Mouse (Mus musculus) forebrain, embryonic 16.5 days (tissue): ENCODE measurements around the gene Apeh. TPM values are rescaled to one million over a fixed set of nuclear protein-coding genes. Genes with fewer than 3 reads are reported as not detected.

Experiments
- ATAC-seq: fragments of 200-750 bp; cut with Nextera tagmentation; 2 replicates; pipeline ENCODE4 v1.8.0; 2017; ENCODE audit warnings: mild to moderate bottlenecking, moderate library complexity
- H3K27ac ChIP-seq: fragments of 300-500 bp; sonication (generic); 2 replicates; pipeline ENCODE4 v1.5.1; 2014; ENCODE audit warnings: low read length, control low read depth
- H3K27me3 ChIP-seq: fragments of 300-500 bp; sonication (generic); replicated peaks from 2 replicates; pipeline ENCODE4 v1.6.1; 2014; ENCODE audit warnings: low read length; ENCODE audit not compliant: control insufficient read depth, insufficient read depth
- H3K36me3 ChIP-seq: fragments of 300-500 bp; sonication (generic); 2 replicates; pipeline ENCODE4 v1.6.1; 2014; ENCODE audit not compliant: control insufficient read depth, insufficient read depth
- H3K4me1 ChIP-seq: fragments of 300-500 bp; sonication (generic); replicated peaks from 2 replicates; pipeline ENCODE4 v1.6.1; 2014; ENCODE audit warnings: low read length; ENCODE audit not compliant: control insufficient read depth, insufficient read depth
- H3K4me2 ChIP-seq: fragments of 300-500 bp; sonication (generic); 2 replicates; pipeline ENCODE4 v1.6.1; 2014; ENCODE audit warnings: mild to moderate bottlenecking, low read length, control low read depth
- H3K4me3 ChIP-seq: fragments of 300-500 bp; sonication (generic); replicated peaks from 2 replicates; pipeline ENCODE4 v1.5.1; 2014; ENCODE audit warnings: mild to moderate bottlenecking, low read length, control low read depth
- H3K9ac ChIP-seq: fragments of 300-500 bp; sonication (generic); replicated peaks from 2 replicates; pipeline ENCODE4 v1.6.1; 2014; ENCODE audit warnings: low read depth, low read length, control low read depth
- H3K9me3 ChIP-seq: fragments of 300-500 bp; sonication (generic); 2 replicates; pipeline ENCODE4 v1.6.1; 2016; ENCODE audit warnings: low read length; ENCODE audit not compliant: control insufficient read depth
- WGBS: fragments of 180-500 bp; shearing (Covaris S2); extraction: QIAGEN DNeasy Blood & Tissue Kit; methylation state at CpG from one replicate; pipeline ENCODE4 v1.1.7; 2014; 5-methylcytosine and 5-hydroxymethylcytosine counted together
- polyA plus RNA-seq: library from polyadenylated mRNA; unstranded; fragments of >200 nt; fragmentation: Nextera tagmentation; extraction: Ambion mirVana; gene quantifications from 2 replicates; pipeline ENCODE4 v1.2.1, GENCODE M21; 2015

Apeh gene
- polyA plus RNA-seq, 1 experiment from 2014 or later, result 46.2 TPM

GRCm38 (mm10) chr9:108121170-108121969, 27.0 kb upstream of the Apeh start:
- H3K36me3 ChIP-seq, result peaks cover 9% of the 10 kb centered on the region; the same call in 1 of the 2 replicates
- 88% methylated on average over 10 of the region's 10 CpGs for WGBS
- H3K4me1 ChIP-seq, result no peaks in the 10 kb centered on the region
- H3K9me3 ChIP-seq, result no peaks in the 10 kb centered on the region
- H3K4me3 ChIP-seq, result no peak overlapping the region
- ATAC-seq, result no peak
- no peak overlapping the region for H3K9ac ChIP-seq
- H3K27me3 ChIP-seq, result no peaks in the 10 kb centered on the region
- H3K27ac ChIP-seq, result no peak overlapping the region
- no peak overlapping the region for H3K4me2 ChIP-seq

- ATAC-seq, result no peak
- H3K36me3 ChIP-seq, result peaks cover 8% of the 10 kb centered on the region; the same call in 1 of the 2 replicates
- H3K9ac ChIP-seq, result no peak overlapping the region
- H3K4me2 ChIP-seq, result no peak overlapping the region
- no peak overlapping the region for H3K4me3 ChIP-seq
- WGBS, result 94% methylated on average over 8 of the region's 8 CpGs
- H3K27me3 ChIP-seq, result no peaks in the 10 kb centered on the region
- H3K4me1 ChIP-seq, result no peaks in the 10 kb centered on the region
- no peak overlapping the region for H3K27ac ChIP-seq
- H3K9me3 ChIP-seq, result no peaks in the 10 kb centered on the region
Observed at GRCm38 (mm10) chr9:108120671-108121070, 26.3 kb upstream of the Apeh start.

GRCm38 (mm10) chr9:108119891-108120411, 25.5 kb upstream of the Apeh start:
- 65% methylated on average over 8 of the region's 11 CpGs for WGBS
- ATAC-seq, result no peak

DNA sequence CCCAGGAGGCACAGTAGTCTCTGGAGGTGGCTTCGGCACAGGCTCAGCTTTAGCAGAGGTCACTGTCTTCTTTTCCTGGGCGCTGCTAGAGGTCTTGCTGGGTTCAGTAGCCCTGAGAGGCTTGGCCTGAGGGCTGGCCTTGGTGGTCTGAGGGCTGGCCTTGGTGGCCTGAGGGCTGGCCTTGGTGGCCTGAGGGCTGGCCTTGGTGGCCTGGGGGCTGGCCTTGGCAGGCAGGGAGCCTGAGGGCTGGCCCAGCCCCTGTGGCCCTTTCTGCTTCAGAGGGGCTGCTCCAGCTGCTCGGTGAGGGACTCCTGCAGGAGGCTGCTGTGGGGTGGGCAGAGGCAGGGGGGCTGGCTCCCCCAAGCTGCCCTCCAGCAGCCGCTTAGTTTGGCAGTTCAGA, 22.7 kb upstream of the Apeh start:
- Histone ChIP-seq H3K9me3 (no peaks in the 10 kb centered on the region), H3K27me3 (no peaks in the 10 kb centered on the region), H3K27ac (no peak overlapping the region), H3K9ac (no peak overlapping the region), H3K4me1 (no peaks in the 10 kb centered on the region), H3K4me3 (no peak overlapping the region), H3K36me3 (peaks cover 25% of the 10 kb centered on the region), H3K4me2 (no peak overlapping the region)
- ATAC-seq, result no peak
- WGBS, result 62% methylated on average over 4 of the region's 4 CpGs

More at GRCm38 (mm10) chr9:108119891-108120411, 25.5 kb upstream of the Apeh start:
- Histone ChIP-seq H3K4me3 (no peak overlapping the region), H3K4me1 (no peaks in the 10 kb centered on the region), H3K27me3 (no peaks in the 10 kb centered on the region), H3K9me3 (no peaks in the 10 kb centered on the region), H3K36me3 (peaks cover 12% of the 10 kb centered on the region; the same call in 1 of the 2 replicates), H3K9ac (no peak overlapping the region), H3K27ac (no peak overlapping the region), H3K4me2 (no peak overlapping the region)

DNA sequence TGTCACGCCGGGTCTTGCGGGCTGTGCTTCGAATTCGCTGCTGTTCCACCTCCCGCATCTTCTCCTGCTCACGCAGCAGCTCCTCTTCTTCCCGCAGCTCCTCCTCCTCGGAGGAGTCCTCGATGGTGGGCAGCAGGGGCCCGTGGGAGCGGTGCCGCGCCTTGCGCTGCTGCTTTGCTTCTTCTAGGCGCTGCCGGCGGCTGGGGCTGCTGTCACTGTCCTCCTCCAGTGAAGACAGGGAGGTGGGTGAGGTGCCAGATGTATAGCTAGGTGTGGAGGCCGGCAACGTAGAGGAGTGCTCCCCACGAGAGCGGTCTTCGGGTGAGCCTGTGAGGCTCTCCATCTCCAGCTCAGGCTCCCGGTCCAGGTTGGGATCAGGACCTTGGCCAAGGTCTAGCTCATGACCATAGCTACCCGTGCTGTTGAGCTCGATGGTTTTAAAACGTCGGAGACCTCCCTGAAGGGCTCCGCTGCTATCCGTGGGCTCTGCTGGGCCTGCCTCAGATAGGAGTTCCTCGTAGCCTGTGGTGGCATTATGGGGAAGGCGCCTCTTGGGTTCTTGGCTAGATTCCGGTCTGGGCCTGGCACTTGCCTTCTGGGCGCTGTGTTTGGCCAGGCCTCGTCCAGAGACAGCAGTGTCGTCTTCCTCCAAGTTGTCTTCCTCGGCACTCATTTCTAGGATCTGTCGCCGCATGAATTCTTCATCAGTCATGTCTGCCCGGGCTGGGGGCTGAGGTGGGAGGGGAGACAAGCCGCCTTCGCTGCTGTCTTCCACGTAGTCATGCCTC, 21.1 kb upstream of the Apeh start:
- H3K27ac ChIP-seq, result no peak overlapping the region
- peaks cover 23% of the 10 kb centered on the region for H3K36me3 ChIP-seq
- no peak for ATAC-seq
- WGBS, result 79% methylated on average over 43 of the region's 43 CpGs
- no peaks in the 10 kb centered on the region for H3K9me3 ChIP-seq
- H3K4me3 ChIP-seq, result no peak overlapping the region
- no peak overlapping the region for H3K4me2 ChIP-seq
- H3K27me3 ChIP-seq, result no peaks in the 10 kb centered on the region
- H3K4me1 ChIP-seq, result 0 out of 2 replicates have a peak, but pooled peaks cover 3% of the 10 kb centered on the region
- H3K9ac ChIP-seq, result no peak overlapping the region

GRCm38 (mm10) chr9:108112719-108113340, 18.4 kb upstream of the Apeh start:
- Histone ChIP-seq H3K27ac (no peak overlapping the region), H3K4me1 (0 out of 2 replicates have a peak, but pooled peaks cover 3% of the 10 kb centered on the region), H3K27me3 (no peaks in the 10 kb centered on the region), H3K4me2 (no peak overlapping the region), H3K36me3 (peaks cover 23% of the 10 kb centered on the region), H3K4me3 (no peak overlapping the region), H3K9ac (no peak overlapping the region), H3K9me3 (no peaks in the 10 kb centered on the region)
- ATAC-seq, result no peak
- 92% methylated on average over 18 of the region's 18 CpGs for WGBS

GRCm38 (mm10) chr9:108111593-108112121, 17.3 kb upstream of the Apeh start:
- no peak overlapping the region for H3K9ac ChIP-seq
- 74% methylated on average over 17 of the region's 17 CpGs for WGBS
- 0 out of 2 replicates have a peak, but pooled peaks cover 3% of the 10 kb centered on the region for H3K4me1 ChIP-seq
- peaks cover 20% of the 10 kb centered on the region for H3K36me3 ChIP-seq
- ATAC-seq, result no peak
- H3K27me3 ChIP-seq, result no peaks in the 10 kb centered on the region
- no peak overlapping the region for H3K4me3 ChIP-seq
- no peak overlapping the region for H3K27ac ChIP-seq
- H3K4me2 ChIP-seq, result no peak overlapping the region
- no peaks in the 10 kb centered on the region for H3K9me3 ChIP-seq

- H3K27ac ChIP-seq, result no peak overlapping the region
- H3K9ac ChIP-seq, result no peak overlapping the region
- H3K36me3 ChIP-seq, result peaks cover 18% of the 10 kb centered on the region
- 14% methylated on average over 22 of the region's 22 CpGs for WGBS
- no peaks in the 10 kb centered on the region for H3K9me3 ChIP-seq
- H3K4me3 ChIP-seq, result no peak overlapping the region
- H3K4me1 ChIP-seq, result 0 out of 2 replicates have a peak, but pooled peaks cover 3% of the 10 kb centered on the region
- H3K4me2 ChIP-seq, result no peak overlapping the region
- H3K27me3 ChIP-seq, result no peaks in the 10 kb centered on the region
- ATAC-seq, result no peak
Observed at GRCm38 (mm10) chr9:108111101-108111592, 16.7 kb upstream of the Apeh start.
